Mouse (Mus musculus) E14TG2a.4 (cell line): ENCODE measurements around the gene Zfp64.

Experiments used
- H3K27me3 ChIP-seq: 2 replicates; pipeline ENCODE4 v1.6.1; 2014; ENCODE audit warnings: low read length, control low read depth; ENCODE audit not compliant: insufficient read depth
- H3K36me3 ChIP-seq: 2 replicates; pipeline ENCODE4 v1.6.1; 2014; ENCODE audit warnings: low read length, control low read depth; ENCODE audit not compliant: insufficient read depth
- H3K4me1 ChIP-seq: replicated peaks from 2 replicates; pipeline ENCODE4 v1.6.1; 2014; ENCODE audit warnings: low read depth, low read length, control low read depth
- H3K4me3 ChIP-seq: replicated peaks from 2 replicates; pipeline ENCODE4 v1.5.1; 2014; ENCODE audit warnings: mild to moderate bottlenecking, low read length
- H3K9me3 ChIP-seq: 2 replicates; pipeline ENCODE4 v1.6.1; 2014; ENCODE audit warnings: low read length, control low read depth
- CTCF ChIP-seq: conservative IDR thresholded peaks from 2 replicates; pipeline ENCODE4 v1.5.1; 2014; ENCODE audit warnings: low read length
- NANOG ChIP-seq: IDR thresholded peaks from 2 replicates; pipeline ENCODE4 v1.6.1; 2014; ENCODE audit warnings: borderline replicate concordance, low read length, mixed read lengths
- POU5F1 ChIP-seq: IDR thresholded peaks from 2 replicates; pipeline ENCODE4 v1.6.1; 2014; ENCODE audit warnings: low read length, borderline replicate concordance

Zfp64 gene

DNA sequence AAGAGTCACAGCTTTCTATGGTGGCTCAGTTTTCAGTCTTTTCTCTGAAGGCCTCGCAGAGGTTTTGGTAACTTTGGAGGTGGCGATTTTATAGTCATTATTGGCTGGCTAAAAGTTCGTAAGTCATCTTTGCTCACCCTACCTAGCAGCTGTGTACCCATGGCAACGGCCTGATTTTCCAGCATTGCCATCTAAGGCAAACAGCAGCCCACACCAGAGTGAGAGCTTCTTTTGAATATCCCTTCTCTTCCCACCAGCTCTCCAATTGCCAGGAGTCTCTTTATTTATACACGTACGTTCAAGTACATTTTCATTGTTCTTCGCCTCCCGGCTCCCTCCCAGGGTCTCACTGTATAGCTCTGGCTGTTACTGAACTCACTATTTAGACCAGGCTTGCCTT lies 59.9 kb downstream of the Zfp64 start:
- Histone ChIP-seq H3K4me3 (no peak overlapping the region), H3K27me3 (peaks cover 10% of the 10 kb centered on the region), H3K4me1 (peaks cover 34% of the 10 kb centered on the region), H3K9me3 (no peaks in the 10 kb centered on the region), H3K36me3 (no peaks in the 10 kb centered on the region)
- TF ChIP-seq NANOG: no peak

DNA sequence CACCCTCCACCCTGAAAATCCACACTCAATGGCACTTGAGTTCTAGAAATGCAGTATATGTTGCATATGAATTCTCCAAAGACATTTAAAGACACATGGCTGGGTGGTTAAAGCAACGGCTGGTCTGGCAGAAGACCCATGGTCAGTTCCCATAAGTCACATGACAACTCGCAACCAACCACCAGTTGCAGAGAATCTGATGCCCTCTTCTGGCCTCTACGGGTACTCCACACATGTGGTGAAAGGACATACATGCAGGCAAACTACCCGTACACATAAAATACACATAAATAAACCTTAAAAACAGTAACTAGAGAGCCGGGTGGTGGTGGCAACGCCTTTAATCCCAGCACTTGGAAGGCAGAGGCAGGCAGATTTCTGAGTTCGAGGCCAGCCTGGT lies 60.6 kb downstream of the Zfp64 start:
- Histone ChIP-seq H3K36me3 (no peaks in the 10 kb centered on the region), H3K27me3 (peaks cover 10% of the 10 kb centered on the region), H3K4me1 (peaks cover 34% of the 10 kb centered on the region), H3K9me3 (no peaks in the 10 kb centered on the region), H3K4me3 (peak overlapping the region; percentile 71; the same call in 1 of the 2 replicates)
- TF ChIP-seq NANOG: no peak
- TF ChIP-seq CTCF: peak; percentile 54

DNA sequence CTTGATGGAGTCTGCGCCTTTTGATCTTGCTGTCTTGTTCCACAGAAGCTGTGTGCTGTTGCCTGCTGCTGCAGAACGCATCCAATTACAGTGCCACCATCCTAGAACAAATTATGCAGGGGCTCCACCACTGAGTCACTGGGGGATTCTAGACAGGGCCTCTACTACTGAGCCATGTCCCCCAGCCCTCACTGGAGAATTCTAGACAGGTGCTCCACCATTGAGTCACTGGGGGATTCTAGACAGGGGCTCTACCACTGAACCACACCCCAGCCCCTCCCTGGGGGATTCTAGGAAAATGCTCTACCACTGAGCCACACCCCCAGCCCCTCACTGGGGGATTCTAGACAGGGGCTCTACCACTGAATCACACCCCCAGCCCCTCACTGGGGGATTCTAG lies 63.3 kb downstream of the Zfp64 start:
- Histone ChIP-seq H3K9me3 (no peaks in the 10 kb centered on the region), H3K36me3 (no peaks in the 10 kb centered on the region), H3K4me3 (no peak overlapping the region), H3K27me3 (peaks cover 21% of the 10 kb centered on the region), H3K4me1 (peaks cover 40% of the 10 kb centered on the region)
- TF ChIP-seq CTCF (no peak), POU5F1 (no peak), NANOG (no peak)

DNA sequence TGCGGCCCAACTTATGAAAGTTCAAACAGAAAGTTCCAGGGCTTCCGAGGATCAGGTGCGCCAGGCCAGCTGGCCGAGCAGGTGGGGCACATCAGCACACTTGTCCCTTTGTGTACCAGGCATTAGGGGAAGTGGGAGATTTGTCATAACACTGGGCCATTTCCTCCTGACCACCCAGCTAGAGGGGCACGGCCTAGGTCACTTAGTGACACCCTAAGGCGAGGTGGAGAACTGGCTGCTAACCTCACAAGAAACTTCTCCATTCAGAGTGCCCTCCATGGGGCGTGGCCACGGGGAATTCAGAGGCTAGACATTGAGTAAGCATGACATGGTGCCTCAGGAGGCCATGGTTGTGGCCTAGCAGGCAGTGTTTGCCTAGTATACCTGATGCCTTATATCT lies 70.7 kb downstream of the Zfp64 start:
- no peak for TF ChIP-seq CTCF
- no peak for TF ChIP-seq POU5F1
- TF ChIP-seq NANOG: no peak
- no peak overlapping the region for H3K4me3 ChIP-seq
- H3K36me3 ChIP-seq: no peaks in the 10 kb centered on the region
- peaks cover 10% of the 10 kb centered on the region; the same call in 1 of the 2 replicates for H3K27me3 ChIP-seq
- H3K4me1 ChIP-seq: peaks cover 39% of the 10 kb centered on the region
- no peaks in the 10 kb centered on the region for H3K9me3 ChIP-seq

DNA sequence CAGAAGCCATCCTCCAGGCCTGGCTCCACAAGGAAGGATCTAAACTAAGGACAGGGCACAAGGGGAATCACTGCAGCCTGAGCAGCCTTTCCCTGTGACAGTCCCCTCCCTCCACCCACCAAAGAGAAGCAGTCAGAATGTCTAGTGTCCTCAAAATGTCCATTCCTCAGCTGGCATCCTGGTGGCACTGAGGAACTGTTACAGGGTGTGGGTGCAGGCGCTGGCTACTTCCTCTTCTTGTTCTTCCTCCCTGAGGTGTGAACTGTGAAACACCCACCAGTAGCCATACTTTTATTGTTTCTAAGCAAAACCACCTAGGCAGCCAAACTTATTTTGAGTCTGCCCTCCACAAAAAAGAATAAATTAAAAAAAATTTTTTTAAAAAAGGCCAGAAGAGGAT lies 72.4 kb downstream of the Zfp64 start:
- H3K27me3 ChIP-seq: peaks cover under 1% of the 10 kb centered on the region; the same call in 1 of the 2 replicates
- peaks cover 44% of the 10 kb centered on the region for H3K4me1 ChIP-seq
- no peaks in the 10 kb centered on the region for H3K36me3 ChIP-seq
- no peaks in the 10 kb centered on the region for H3K9me3 ChIP-seq
- no peak overlapping the region for H3K4me3 ChIP-seq
- TF ChIP-seq POU5F1 (no peak), NANOG (no peak), CTCF (no peak)

DNA sequence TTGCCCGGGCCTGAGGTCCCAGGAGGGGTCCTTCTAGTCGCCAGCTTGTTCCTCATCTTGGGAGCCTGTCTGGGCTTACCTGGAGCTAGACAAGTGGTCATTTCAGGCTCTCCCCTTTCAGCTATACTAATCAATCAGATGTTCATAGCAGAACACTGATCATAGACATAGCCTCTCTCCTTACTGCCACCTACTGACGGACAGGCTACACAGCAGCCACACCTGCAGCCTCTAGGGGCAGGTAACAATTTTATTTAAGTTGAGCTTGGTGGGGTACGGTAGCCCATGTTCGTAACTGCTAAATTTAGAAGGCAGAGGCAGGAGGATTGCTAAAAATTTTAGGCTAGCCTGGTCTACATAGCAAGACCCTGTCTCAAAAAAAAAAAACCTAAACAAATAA lies 73.5 kb downstream of the Zfp64 start:
- H3K4me3 ChIP-seq: no peak overlapping the region
- TF ChIP-seq CTCF (peak; percentile 72), NANOG (no peak), POU5F1 (no peak)
- H3K36me3 ChIP-seq: no peaks in the 10 kb centered on the region
- no peaks in the 10 kb centered on the region for H3K27me3 ChIP-seq
- no peaks in the 10 kb centered on the region for H3K9me3 ChIP-seq
- H3K4me1 ChIP-seq: peaks cover 44% of the 10 kb centered on the region

DNA sequence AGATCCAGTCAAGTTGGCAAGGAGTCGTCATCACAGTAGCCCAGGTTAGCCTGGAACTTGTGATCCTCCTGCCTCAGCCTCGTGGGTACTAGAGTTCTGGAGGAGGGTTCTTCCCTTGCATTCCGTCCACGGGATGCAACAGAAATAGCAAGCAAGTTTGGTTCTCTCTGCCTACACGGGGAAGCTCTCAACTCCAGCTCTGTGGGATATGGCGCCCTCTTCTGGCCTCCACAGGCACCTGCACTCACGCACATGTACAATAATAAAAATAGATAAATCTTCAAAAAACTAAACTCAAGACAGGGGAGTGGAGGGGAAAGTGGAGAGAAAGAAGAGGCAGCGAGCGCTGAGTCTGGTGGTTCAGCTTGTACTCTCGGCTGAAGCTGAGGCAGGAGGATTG lies 75.8 kb downstream of the Zfp64 start:
- no peak overlapping the region for H3K4me3 ChIP-seq
- peak; percentile 87 for TF ChIP-seq CTCF
- no peak for TF ChIP-seq POU5F1
- H3K4me1 ChIP-seq: peaks cover 37% of the 10 kb centered on the region
- H3K27me3 ChIP-seq: no peaks in the 10 kb centered on the region
- H3K36me3 ChIP-seq: no peaks in the 10 kb centered on the region
- H3K9me3 ChIP-seq: no peaks in the 10 kb centered on the region

DNA sequence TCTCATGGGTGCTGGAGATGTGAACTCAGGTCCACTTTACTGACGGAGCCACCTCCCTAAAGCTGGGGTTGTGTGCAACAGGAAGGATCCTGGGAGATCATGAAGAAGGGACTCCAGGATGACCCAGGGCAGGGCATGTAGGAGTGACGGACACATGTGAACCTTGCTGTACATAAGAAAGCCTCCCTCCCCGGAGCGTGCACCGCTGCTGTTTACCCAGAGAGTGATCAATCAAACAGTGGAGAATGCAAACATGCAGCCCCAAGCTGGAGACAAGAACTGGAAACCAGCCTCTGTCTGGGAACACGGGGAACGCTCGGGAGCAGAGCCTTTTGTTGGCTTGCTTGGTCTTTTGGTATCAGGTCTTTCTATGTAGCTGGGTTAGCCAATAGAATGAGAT lies 76.7 kb downstream of the Zfp64 start:
- TF ChIP-seq NANOG (no peak), CTCF (no peak), POU5F1 (no peak)
- Histone ChIP-seq H3K9me3 (no peaks in the 10 kb centered on the region), H3K27me3 (no peaks in the 10 kb centered on the region), H3K36me3 (no peaks in the 10 kb centered on the region), H3K4me1 (peaks cover 32% of the 10 kb centered on the region), H3K4me3 (no peak overlapping the region)

DNA sequence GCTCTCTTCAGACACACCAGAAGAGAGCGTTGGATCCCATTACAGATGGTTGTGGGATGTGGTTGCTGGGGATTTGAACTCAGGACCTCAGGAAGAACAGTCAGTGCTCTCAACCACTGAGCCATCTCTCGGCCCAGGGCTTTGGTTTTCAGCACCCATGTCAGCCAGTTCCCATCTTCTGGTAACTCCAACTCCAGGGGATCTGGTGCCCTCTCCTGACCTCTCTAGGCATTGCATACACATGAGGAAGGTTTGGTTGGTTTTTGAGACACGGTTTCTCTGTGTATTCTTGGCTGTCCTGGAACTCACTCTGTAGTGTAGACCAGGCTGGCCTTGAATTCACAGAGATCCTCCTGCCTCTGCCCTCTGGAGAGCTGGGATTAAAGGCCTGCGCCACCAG lies 77.2 kb downstream of the Zfp64 start:
- Histone ChIP-seq H3K4me3 (no peak overlapping the region), H3K9me3 (no peaks in the 10 kb centered on the region), H3K4me1 (peaks cover 29% of the 10 kb centered on the region), H3K36me3 (no peaks in the 10 kb centered on the region), H3K27me3 (no peaks in the 10 kb centered on the region)
- TF ChIP-seq CTCF (peak; percentile 57), NANOG (no peak)

DNA sequence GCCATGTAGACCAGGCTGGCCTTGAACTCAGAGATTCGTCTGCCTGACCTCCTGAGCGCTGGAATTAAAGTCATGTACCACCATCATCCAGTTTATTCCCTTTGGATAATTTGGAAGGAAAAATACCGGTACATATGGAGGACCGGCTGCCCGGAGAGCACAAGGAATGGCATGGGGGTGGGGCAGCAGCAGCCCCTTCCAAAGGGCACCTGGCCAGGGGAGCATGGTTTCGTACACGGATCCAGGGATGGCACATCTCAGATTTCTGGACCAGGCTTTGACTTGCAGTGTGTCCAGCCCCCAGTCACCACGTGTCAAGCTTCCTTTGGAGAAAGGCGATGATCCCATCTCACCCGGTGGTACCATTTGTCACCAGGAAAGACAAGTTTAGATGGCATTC lies 78.8 kb downstream of the Zfp64 start:
- no peak for TF ChIP-seq NANOG
- TF ChIP-seq CTCF: no peak
- no peak for TF ChIP-seq POU5F1
- no peaks in the 10 kb centered on the region for H3K9me3 ChIP-seq
- H3K36me3 ChIP-seq: no peaks in the 10 kb centered on the region
- H3K4me1 ChIP-seq: peaks cover 28% of the 10 kb centered on the region
- H3K4me3 ChIP-seq: no peak overlapping the region
- no peaks in the 10 kb centered on the region for H3K27me3 ChIP-seq
